Mouse (Mus musculus) embryo, embryonic 11.5 days (tissue): ENCODE data around the gene Clybl.
A peak's percentile ranks its signal among the peaks of the same experiment; 100 is the strongest.

Experiments
- DNase-seq: peaks from one replicate; pipeline ENCODE4 v3.0.0-alpha.2; 2012; ENCODE audit warnings: low read depth, low spot score

Gene Clybl

DNA sequence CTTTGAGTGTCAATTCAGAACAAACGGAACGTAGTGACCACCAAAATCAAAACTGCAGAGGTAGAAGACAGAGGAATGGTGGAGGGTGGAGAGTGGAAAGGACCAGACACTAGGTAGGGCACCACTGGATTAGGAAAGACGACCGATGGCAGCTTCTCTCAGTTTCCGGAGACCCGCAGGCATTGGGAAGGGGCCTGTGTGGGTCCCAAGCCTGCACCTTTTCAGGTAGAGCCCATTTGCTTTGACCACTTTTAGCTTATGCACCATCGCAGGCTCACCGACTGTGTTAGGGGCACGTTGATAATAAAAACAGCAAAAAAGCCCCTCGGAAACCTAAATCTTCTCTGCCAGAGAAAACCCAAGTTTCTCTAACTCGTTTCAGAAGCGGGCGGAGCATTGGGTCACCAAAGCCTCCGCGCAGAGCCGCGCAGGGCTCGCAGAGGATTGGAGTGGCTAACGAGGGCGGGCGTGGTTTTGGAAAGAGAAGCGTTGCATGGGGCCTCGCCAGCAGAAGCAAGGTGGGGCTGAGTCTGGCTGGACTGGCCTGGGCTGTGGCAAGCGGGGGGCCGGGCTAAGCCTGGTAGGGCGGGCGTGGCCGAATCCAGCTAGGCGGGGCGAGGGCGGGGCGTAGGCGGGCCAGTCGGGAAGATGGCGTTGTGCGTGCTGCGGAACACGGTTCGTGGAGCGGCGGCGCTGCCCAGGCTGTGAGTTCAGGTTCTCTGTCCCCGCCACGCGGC, at the start of gene Clybl:
TSS of gene Clybl (plus strand) at position 627 of the 737 bp plus-strand sequence.
- DNase-seq: peak; percentile 87

DNA sequence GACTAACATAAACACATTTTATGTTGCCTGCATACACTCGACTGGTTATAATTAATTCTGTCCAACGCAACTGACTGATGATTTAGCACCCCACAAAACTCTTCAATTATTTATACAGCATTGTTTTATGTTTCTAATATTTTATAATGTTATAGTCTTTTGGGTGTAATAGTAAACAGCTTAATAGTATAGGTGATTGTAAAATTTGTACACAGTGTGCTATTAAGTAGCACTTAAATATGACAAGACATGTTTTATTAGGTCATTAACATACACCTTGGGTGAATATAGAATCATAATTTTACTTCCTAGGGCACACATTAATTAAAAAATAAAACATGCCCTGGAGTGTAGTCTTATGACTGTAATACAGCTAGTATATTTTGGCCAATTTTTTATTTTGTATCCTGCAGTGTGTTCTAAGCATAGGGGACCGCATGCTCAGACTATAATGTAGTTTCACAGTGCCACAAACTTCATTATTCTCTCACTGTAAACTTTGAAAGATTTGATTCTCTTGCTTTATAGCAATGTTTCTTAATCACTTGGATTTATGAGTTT, 45.1 kb upstream of the Clybl start:
- no peak for DNase-seq

DNA sequence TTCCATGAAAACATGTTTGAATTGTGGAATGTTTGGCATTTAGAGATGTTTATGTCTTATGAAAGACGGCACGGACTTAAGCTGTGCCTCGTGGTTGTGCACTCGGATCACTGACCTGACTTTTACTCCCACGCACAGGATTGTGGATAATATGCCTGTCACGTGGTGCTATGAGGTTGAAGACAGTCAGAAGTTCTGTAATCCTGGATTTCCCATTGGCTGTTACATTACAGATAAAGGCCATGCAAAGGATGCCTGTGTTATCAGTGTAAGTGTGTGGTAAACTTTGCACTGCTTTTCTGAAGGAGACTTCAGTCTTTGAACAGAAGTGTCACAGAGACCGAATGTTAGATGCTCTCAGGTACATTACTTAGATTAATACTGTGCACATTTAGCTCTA, 44.3 kb upstream of the Clybl start:
- no peak for DNase-seq

DNA sequence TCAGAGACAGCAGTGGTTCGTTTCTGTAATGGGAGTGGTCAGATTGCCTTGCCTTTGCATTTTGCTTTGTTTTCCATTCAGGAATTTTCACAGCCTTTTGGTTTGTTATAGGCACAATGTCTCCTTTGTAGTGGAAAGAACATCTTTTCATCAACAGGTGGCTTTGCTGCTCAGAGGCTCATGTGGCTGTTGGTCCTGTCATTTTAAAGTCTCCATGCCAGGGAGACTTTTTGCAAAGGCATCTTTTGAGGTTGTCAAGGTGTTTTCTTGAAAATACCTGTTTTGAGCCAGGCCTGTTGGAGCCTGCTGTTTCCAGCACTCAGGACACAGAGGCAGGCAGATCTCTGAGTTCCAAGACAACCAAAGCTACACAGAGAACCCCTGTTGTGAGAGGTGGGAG, 41.4 kb upstream of the Clybl start:
- no peak for DNase-seq

DNA sequence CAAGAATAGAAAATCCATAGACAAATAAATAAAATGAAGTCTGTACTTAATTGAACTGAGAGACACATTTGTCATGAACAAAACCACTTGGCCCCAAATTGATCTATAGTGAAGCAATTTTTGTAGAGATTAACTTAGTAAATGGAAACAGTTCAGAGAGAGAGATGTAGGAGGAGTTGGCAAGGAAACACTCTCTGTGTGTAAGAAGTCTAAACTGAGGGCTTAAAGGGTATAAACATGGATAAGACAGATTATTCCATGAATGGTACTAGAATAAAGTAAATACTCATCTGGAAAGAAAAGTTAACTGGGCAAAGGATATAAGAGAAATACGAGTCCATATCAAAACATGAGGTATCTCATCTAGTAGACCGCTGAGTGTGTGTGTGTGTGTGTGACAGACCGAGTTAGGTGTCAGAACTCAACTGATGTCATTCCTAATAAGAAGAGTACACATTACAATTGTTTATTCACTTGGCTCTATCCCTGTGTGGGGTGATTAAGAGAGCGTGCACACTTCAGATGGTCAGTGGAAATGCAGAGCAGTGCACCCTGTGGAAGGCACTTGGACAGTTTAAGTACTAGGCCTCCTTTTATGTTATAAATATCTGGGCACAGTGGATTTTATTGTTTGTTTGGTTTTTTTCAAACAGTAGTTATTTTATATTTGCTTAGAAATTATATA, 37.8 kb upstream of the Clybl start:
- no peak for DNase-seq

DNA sequence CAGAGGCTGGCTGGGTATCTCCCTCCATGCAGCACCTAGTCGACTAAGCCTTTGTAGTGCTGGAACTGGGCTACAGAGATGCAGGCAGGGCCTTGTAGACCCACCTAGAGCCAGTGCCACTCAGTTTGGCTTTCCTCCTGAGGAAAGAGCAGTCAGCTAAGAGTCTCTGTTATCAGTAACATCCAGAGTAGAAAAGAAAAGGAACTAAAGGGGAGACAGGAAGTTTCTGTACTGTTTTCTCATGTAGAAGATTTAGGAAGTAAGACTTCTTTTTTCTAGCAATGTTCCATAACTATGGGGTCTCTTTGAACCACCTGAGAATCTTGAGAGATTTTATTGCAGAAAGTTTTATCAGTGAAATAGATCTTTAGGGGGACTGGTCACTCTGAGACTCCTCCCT, 36.1 kb upstream of the Clybl start:
- no peak for DNase-seq

DNA sequence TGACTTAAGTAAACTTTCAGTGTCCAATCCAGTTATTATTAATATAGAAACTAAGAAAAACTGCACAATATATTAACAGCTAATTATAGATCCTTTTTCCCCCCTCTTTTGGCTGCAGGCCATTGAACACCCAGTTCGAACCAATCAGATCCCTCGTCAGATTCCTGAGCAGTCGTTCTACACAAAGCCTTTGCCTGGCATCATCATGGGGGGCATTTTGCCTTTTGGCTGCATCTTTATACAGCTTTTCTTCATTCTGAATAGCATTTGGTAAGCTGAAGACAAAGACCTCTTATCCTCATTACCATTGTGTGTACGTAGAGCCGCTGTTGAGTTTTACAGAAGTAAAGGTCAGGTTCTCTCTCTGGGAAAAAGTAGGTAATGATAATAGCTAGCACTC, 30.9 kb upstream of the Clybl start:
- DNase-seq: no peak

DNA sequence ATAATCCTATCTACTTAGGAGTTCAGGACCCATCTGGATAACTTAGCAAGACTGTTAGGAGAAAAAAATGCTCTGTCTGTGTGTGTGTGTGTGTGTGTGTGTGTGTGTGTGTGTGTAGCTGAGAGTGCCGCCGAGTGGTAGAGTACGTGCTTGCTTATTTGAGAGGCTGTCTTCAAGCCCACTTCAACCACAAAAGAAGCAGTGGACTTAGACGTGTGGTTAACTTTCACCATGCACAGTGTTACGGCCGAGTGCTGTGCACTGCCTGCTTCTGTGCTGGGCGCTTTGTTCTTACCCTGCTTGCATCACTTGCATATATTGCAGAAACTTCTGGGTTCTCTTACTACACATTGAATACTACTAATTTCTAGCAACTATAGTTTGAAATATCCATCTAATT, 23.8 kb upstream of the Clybl start:
- no peak for DNase-seq

DNA sequence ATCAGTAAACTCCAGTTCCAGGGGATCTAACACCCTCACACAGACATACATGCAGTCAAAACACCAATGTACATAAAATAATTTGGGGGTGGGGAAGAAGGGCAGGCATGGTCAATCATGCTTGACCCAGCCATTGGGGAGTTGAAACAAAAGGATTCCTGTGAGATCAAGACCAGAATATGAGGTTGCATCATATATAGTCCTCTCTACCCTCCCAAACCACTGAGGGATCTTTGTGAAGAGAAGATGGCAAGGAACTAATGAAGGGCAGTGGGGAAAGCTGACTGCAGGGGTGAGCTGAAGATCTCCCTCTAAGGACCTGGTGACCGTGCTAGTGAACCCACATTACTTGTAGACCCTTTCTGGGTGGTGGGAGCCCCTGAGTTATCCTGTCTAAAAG, 20.6 kb upstream of the Clybl start:
- DNase-seq: no peak

DNA sequence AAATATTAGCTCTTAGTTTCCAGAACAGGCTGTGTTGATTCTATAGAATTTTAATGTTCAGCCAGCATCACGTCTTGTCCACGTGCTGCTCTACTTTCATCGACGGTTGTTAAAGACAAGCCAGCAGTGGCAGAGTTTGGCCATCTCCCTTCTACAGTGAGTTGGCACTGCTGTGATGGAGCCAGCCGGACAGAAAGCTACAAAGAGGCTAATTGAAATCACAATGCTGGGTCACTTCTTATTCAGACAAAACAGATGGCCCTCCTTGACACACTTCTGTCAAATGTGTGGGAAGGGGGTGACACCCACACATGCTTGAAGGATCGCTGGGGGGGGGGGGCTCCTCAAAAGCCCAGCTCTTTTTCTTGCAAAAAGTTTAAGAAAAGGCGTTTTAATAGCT, 12.6 kb upstream of the Clybl start:
- DNase-seq: no peak

DNA sequence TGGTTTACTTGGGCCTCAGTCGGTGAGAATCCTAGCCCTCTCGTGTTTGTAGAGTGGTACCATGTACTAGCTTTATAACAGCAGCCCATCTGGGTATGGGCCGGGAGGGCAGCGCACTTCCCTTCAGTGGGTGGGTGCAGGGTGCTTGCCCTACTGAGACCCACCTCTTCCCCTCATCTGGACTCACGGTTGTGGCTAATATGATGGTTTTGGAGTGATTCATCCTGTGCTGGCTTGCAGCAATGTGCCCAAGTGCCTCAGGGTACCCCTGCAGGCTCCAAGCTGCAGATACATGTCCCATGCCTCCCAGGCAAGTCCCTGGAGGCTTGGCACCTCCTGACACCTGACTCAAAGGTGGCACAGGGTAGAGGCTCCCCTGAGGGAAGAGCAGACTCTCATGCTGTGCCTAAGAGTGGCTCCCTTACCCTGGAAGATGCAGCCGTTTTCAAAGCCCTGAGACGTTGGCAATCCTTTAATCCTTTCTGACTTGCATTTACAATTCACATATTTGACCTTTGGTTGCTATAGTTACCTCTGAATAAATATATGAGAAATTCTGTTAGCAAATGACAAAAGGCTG, 11.2 kb upstream of the Clybl start:
- DNase-seq: no peak

DNA sequence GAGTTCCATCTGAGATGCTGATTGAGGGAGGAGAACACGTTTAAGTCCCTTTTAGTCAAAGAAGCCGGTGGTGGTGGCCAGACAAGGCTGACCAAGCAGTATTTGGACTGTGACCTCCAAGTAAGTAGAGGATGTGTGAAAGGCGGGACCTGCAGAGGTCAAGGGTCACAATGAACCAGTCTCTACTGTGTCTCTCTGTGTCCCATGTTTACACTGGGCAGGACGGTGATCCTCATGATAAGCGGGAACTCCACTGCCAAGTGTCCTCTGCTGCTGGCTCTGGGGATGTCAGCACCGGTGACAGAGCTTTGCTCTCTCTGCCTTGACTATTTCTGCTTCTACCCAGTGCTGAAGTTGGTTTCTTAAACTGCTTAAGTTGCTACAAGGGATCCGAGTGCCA, 10.5 kb upstream of the Clybl start:
- DNase-seq: no peak

DNA sequence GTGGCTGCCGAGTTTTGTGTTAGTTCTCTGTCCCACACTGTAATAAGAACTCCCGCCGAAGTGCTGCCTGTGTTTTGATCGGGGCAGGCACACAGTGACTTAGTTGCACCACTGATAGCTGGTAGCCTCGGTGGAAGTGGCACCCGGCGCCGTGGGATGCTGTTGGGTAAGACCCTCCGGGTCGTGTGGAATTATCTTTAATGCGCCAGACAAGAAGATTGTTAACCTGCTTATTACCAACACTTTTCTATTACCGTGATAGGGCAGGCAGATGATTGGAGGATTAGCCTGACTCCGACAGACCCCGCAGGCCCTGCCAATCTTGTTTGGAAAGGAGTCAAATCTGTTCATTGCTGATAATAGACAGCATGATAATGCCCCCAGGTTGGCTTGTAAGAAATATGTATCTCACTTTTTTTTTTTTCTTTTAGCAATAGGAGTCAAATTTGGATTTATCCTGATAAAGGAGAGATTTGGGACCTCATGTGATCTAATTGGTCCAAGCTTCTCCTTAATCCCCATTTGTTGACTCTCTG, 5.2 kb upstream of the Clybl start:
- DNase-seq: no peak

DNA sequence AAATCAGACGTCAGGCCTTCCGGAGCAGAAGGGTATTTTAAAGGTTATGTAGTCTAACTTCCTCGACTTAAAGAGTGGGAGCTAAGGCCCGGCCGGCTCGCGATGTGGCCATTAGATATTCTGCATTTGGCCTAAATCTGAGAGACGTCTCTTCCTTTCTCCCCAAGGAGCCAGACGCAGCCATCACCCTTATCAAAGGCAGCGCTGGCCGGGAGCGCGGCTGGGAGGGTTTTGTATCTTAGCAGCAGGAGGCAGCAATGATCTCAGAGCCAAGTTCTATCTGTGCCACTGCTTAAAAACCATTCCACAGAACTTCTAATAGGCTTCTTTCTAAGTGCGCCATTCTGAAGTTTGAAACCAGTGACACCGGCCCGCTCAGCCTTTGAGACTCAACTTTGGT, 2.2 kb upstream of the Clybl start:
- DNase-seq: no peak

DNA sequence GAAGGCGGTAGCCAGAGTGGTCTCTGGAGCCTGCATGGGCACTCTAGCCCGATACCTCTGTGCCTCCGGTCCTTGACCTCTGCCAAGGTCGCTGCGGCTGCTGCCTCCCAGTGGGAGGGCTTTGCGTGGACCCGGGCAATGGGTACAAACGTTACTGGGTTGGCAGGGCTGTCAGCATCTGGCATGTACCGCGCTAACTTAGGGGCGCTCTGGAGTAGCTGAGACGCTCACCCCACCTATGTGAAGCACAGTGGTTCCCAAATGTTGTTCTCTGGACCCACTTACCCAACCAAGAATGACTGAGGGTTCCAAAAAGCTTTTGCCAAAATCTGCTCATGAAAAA, 282 bp downstream of the Clybl start:
- no peak for DNase-seq

DNA sequence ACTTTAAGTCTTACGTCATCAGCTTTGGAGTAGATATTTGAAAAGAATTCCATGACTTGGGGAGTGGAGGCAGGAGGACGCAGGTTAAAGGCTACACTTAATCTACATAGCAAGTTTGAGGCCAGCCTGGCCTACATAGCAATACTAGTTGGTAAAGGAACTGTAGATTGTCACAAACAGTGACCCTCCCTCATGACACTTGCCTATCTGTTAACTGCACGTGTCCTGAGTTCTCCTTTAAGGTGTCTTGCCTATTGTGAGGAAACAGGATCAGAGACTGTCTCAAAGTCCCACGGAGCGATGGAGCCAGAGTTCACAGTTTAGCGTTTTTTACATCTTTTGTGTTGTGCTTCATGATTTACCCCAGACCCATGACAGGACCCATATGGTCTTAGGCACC, 716 bp downstream of the Clybl start:
- DNase-seq: no peak

DNA sequence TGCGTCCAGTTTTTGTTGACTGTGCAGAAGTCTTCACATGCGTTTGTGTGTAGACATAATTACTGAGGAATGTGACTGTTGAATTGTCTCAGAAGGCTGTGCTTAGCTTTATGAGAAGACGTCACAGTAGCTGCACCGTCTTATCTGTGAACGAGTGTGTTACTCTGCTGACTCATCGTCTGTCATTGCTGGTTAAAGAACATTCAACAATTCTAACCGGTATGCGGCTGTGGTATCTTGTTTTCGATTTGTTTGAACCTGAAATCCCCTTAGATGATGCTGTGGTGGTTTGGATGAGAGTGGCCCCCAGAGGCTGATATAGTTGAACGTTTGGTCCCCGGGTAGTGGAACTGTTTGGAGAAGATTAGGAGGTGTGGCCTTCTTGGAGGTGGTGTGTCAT, 2.5 kb downstream of the Clybl start:
- no peak for DNase-seq

DNA sequence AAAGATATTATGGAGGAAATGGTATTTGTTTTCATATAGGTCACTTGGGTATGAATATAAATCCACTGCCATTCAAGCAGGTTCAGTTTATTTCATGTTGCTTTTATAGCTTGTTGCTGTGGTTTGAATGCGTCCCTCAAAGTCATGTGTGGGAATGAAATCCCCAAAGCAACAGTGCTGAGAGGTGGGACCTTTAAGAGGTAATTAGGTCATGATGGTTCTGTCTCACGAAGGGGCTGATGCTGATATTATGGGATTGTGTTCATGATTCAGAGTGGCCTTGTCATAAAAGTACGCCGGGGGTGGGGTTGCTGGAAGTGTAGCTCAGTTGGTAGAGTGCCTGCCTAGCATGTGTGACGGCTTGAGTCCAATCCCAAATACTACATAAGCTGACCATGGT, 6.7 kb downstream of the Clybl start:
- no peak for DNase-seq

DNA sequence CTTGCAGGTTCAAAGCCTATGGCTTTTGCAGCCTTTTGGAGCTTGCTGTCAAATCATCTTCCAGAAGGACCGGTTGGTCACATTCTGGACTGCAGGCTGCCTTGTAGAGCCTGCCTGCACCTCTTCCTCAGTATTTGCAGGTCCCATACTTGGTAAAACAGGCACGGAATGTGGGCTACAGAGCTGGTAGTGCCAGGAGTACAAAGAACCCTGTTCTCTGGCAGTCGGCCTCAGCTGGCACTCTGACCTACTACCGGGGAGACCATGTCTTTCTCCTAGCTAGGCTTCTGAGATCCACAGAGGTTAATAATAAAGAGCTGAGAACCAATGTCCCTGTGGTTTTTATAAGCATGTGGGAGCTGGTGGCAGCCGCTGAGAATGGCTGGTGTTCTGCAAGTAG, 8.4 kb downstream of the Clybl start:
- no peak for DNase-seq

DNA sequence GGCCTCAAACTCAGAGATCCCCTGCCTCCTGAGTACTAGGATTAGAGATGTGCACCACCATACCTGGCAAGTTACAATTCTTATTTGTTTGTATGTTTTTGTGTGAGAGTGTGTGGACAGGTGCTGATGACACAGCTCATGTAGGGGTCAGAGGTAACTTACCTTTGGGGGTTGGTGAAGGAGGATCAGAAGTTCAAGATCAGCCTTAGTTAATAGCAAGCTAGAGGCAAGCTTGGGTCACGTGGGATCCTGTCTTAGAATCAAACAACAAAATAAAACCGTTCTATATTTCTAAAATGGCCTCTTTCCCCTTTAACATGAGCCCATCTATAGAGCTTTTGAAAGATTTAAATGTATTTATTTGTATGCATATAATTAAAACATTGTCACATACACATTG, 9.0 kb downstream of the Clybl start:
- DNase-seq: no peak

DNA sequence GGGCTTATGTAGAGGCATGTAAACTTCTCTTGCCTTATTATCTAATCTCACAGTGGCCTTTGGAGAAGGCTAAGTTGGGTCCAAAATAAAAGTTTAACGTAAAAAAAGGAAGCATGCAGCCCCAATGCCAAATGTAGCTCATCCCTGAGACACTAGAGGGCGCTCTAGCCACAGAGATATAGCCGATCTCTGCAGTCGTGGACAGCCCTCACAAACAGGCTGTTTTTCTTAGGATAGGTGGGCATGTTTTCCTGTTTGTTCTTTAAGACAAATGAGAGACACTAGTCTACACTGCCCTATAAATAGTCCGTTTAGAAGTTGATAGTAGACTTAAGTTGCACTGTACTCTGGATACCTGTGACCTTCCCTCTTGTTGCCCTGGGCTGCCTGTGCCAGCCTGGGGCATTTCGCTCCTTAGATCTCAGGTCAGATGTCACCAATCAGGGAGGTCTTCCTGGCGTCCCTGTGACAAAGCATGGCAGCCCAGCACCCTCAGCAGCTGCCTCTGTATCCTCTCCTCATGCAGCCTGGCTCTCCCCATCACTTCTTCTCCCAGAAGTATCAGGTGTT, 9.5 kb downstream of the Clybl start:
- peak; percentile 56 for DNase-seq

DNA sequence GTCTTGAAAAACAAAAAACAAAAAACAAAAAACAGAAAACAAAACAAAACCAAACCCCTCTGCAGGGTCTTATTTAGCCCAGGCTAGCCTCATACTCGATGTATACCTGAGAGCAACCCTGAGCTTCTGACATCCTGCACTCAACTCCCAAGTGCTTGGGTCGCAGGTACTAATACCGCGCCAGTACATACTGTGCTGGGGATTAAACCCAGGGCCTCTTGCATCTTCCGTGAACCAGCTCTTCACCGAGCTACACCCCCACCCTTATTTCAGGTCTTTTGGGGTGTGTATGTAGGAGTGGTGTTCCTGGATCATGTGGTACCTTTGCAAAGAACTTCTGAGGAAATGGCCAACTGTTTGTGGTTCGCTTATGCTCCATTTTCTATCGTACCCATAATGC, 13.1 kb downstream of the Clybl start:
- DNase-seq: no peak
